Mouse (Mus musculus) ZHBTc4 (cell line): ENCODE results near the gene Rnf130.

Experiments used
- DNase-seq: peaks from one replicate; pipeline ENCODE4 v3.0.0-alpha.2; 2011; ENCODE audit warnings: low read depth, low spot score

The Rnf130 gene

GRCm38 (mm10) chr11:50024445-50024832 is 707 bp upstream of the Rnf130 start:
- DNase-seq, result no peak

- peak; percentile 21 for DNase-seq
Observed at GRCm38 (mm10) chr11:50025721-50026520, 775 bp downstream of the Rnf130 start.

- no peak for DNase-seq
Observed at GRCm38 (mm10) chr11:50026521-50027090, 1.5 kb downstream of the Rnf130 start.

GRCm38 (mm10) chr11:50028416-50028815 is 3.3 kb downstream of the Rnf130 start:
- DNase-seq, result no peak

GRCm38 (mm10) chr11:50034155-50034554 is 9.0 kb downstream of the Rnf130 start:
- DNase-seq, result no peak

- no peak for DNase-seq
Observed at GRCm38 (mm10) chr11:50035726-50036125, 10.6 kb downstream of the Rnf130 start.

GRCm38 (mm10) chr11:50036781-50037460 is 11.8 kb downstream of the Rnf130 start:
- DNase-seq, result no peak

- no peak for DNase-seq
Observed at GRCm38 (mm10) chr11:50038757-50039156, 13.6 kb downstream of the Rnf130 start.

- DNase-seq, result no peak
Observed at GRCm38 (mm10) chr11:50041148-50041547, 16.0 kb downstream of the Rnf130 start.

GRCm38 (mm10) chr11:50042345-50042997 is 17.3 kb downstream of the Rnf130 start:
- no peak for DNase-seq

- no peak for DNase-seq
Observed at GRCm38 (mm10) chr11:50044454-50044853, 19.3 kb downstream of the Rnf130 start.

GRCm38 (mm10) chr11:50047610-50048009 is 22.5 kb downstream of the Rnf130 start:
- no peak for DNase-seq

- DNase-seq, result no peak
Observed at GRCm38 (mm10) chr11:50048115-50048514, 23.0 kb downstream of the Rnf130 start.

- no peak for DNase-seq
Observed at GRCm38 (mm10) chr11:50050392-50050791, 25.2 kb downstream of the Rnf130 start.

- DNase-seq, result no peak
Observed at GRCm38 (mm10) chr11:50057713-50058112, 32.6 kb downstream of the Rnf130 start.

- DNase-seq, result no peak
Observed at GRCm38 (mm10) chr11:50058277-50058676, 33.1 kb downstream of the Rnf130 start.

GRCm38 (mm10) chr11:50059045-50059444 is 33.9 kb downstream of the Rnf130 start:
- no peak for DNase-seq

- no peak for DNase-seq
Observed at GRCm38 (mm10) chr11:50062116-50062515, 37.0 kb downstream of the Rnf130 start.

- no peak for DNase-seq
Observed at GRCm38 (mm10) chr11:50066088-50066487, 40.9 kb downstream of the Rnf130 start.

GRCm38 (mm10) chr11:50073830-50074229 is 48.7 kb downstream of the Rnf130 start:
- DNase-seq, result no peak

GRCm38 (mm10) chr11:50076756-50077155 is 51.6 kb downstream of the Rnf130 start:
- no peak for DNase-seq
